ENCODE assay signal across 9 mouse cellular contexts in genomic region chr16:17938821-17939220, GRCm38 (mm10). TPM values are rescaled to one million over a fixed set of nuclear protein-coding genes. Genes with fewer than 3 reads are reported as not detected.
A peak's percentile ranks its signal among the peaks of the same experiment; 100 is the strongest.
DNase-seq lines count a peak whose midpoint lies in the region; ATAC-seq and TF ChIP-seq lines count a peak whose summit lies in the region.
"Had no signal": no experiment of that assay in that cellular context is flagged by ENCODE, and none has a peak within 500 bp of the region (broad histone marks: within the 10 kb centered on the region; RNA-seq: fewer than 3 reads in every experiment).

No protein-coding gene starts in this region.

- intact Hi-C loops in heart, postnatal 36 days (cut with DNase I) = no loop called here
- intact Hi-C loops in left cerebral cortex, postnatal 25 days (cut with DNase I) = loop anchor here (5.0 kb wide), 1 partner anchor 98 kb away; no protein-coding TSS in a partner anchor

- no peak overlapping the region for H3K27ac ChIP-seq in layer of hippocampus, adult 2 months
- no peak overlapping the region for H3K27ac ChIP-seq in embryonic facial prominence, embryonic 11.5 days (replicated peaks; ENCODE audit: low read depth, low read length)
- peak overlapping the region; percentile 29 for H3K27ac ChIP-seq in stomach, embryonic 14.5 days (ENCODE audit: low read length)
- H3K27ac ChIP-seq: embryonic facial prominence, embryonic 12.5 days had no signal

- TF ChIP-seq CTCF in layer of hippocampus, adult 2 months (conservative IDR thresholded peaks at IDR 0.05) = peak; percentile 86

- no peaks in the 10 kb centered on the region for H3K27me3 ChIP-seq in embryonic facial prominence, embryonic 11.5 days (ENCODE audit: control insufficient read depth, insufficient read depth, low read length)
- H3K27me3 ChIP-seq in stomach, embryonic 14.5 days (ENCODE audit: control insufficient read depth, insufficient read depth, low read length) = no peaks in the 10 kb centered on the region

- DNase-seq in layer of hippocampus, adult 2 months (ENCODE audit: low spot score in 2 of 2) = peak in 1 of 2 experiments; percentile 52
- no peak for DNase-seq in layer of hippocampus, adult 8-10 months (ENCODE audit: low spot score in 2 of 2)
- peak; percentile 73 for DNase-seq in adrenal gland, postnatal 25 days
- DNase-seq in embryonic facial prominence, embryonic 11.5 days (ENCODE audit: low spot score) = peak; percentile 73
- peak; percentile 49 to 61 for DNase-seq in heart, postnatal 36 days
- DNase-seq in left cerebral cortex, postnatal 25 days (ENCODE audit: low spot score in 2 of 2) = peak; percentile 40 to 53
- DNase-seq in mesoderm, embryonic 11.5 days (ENCODE audit: low read depth, low spot score) = peak; percentile 69

- ATAC-seq in embryonic facial prominence, embryonic 11.5 days (replicated peaks; ENCODE audit: insufficient number of reproducible peaks, low FRiP score, low TSS enrichment, low read depth) = peak; percentile 76
- ATAC-seq in stomach, embryonic 14.5 days (ENCODE audit: insufficient number of reproducible peaks, insufficient read depth, low FRiP score, low read depth) = peak; percentile 91

- H3K4me2 ChIP-seq in embryonic facial prominence, embryonic 11.5 days (ENCODE audit: low read depth, low read length) = no peak overlapping the region
- H3K4me2 ChIP-seq in stomach, embryonic 14.5 days (replicated peaks; ENCODE audit: low read depth, low read length) = no peak overlapping the region
- H3K4me2 ChIP-seq: embryonic facial prominence, embryonic 12.5 days had no signal

- no peak overlapping the region for H3K4me3 ChIP-seq in layer of hippocampus, adult 2 months
- H3K4me3 ChIP-seq in embryonic facial prominence, embryonic 11.5 days (ENCODE audit: low read depth, low read length) = no peak overlapping the region
- H3K4me3 ChIP-seq in stomach, embryonic 14.5 days (ENCODE audit: low read depth, low read length) = no peak overlapping the region
- H3K4me3 ChIP-seq: embryonic facial prominence, embryonic 12.5 days had no signal

- H3K36me3 ChIP-seq in embryonic facial prominence, embryonic 11.5 days (replicated peaks; ENCODE audit: control insufficient read depth, insufficient read depth, low read depth, low read length) = no peaks in the 10 kb centered on the region
- H3K36me3 ChIP-seq in stomach, embryonic 14.5 days (ENCODE audit: control insufficient read depth, insufficient read depth, low read length) = no peaks in the 10 kb centered on the region
- H3K36me3 ChIP-seq: embryonic facial prominence, embryonic 12.5 days had no signal

- no peak overlapping the region for H3K9ac ChIP-seq in embryonic facial prominence, embryonic 11.5 days (replicated peaks; ENCODE audit: low read length)
- H3K9ac ChIP-seq in stomach, embryonic 14.5 days (replicated peaks; ENCODE audit: low read depth, low read length) = no peak overlapping the region
- H3K9ac ChIP-seq: embryonic facial prominence, embryonic 12.5 days had no signal

- no peaks in the 10 kb centered on the region for H3K9me3 ChIP-seq in embryonic facial prominence, embryonic 11.5 days (replicated peaks; ENCODE audit: control insufficient read depth, low read length)
- no peaks in the 10 kb centered on the region for H3K9me3 ChIP-seq in stomach, embryonic 14.5 days (ENCODE audit: control insufficient read depth, low read depth, low read length)
- H3K9me3 ChIP-seq: embryonic facial prominence, embryonic 12.5 days had no signal

- WGBS in embryonic facial prominence, embryonic 11.5 days = 12% methylated on average over 7 of the region's 7 CpGs
- WGBS in stomach, embryonic 14.5 days = 13% methylated on average over 7 of the region's 7 CpGs

- no peaks in the 10 kb centered on the region for H3K4me1 ChIP-seq in embryonic facial prominence, embryonic 11.5 days (ENCODE audit: control insufficient read depth, insufficient read depth, low read length)
- H3K4me1 ChIP-seq in stomach, embryonic 14.5 days (ENCODE audit: control insufficient read depth, insufficient read depth, low read length) = no peaks in the 10 kb centered on the region
- H3K4me1 ChIP-seq: embryonic facial prominence, embryonic 12.5 days had no signal

RNA-seq across cellular contexts. Expression of gene Slc25a1, which starts 10.8 kb away (rescaled TPM):
- 10 to 100 TPM; 42.2 to 45.6 TPM for total RNA-seq in layer of hippocampus, adult 2 months (2021)
- 10 to 100 TPM; 37.8 to 57.7 (median 47.1) TPM for total RNA-seq in layer of hippocampus, adult 8-10 months (2022)
- total RNA-seq in adrenal gland, postnatal 25 days (2021) = 297 and 308 TPM in 2 replicates
- 66.2 and 69.5 TPM in 2 replicates for polyA plus RNA-seq in embryonic facial prominence, embryonic 11.5 days (2014; fragmentation: Nextera tagmentation; extraction: Ambion mirVana)
- total RNA-seq in heart, postnatal 36 days (2021) = 10 to 100 TPM in 1 of 2 experiments, 1 to 10 TPM in 1; 5.9 to 13.9 TPM
- total RNA-seq in left cerebral cortex, postnatal 25 days (2021) = 10 to 100 TPM; 39.5 to 46.0 TPM
- 93.4 and 96.2 TPM in 2 replicates for polyA plus RNA-seq in stomach, embryonic 14.5 days (2014; fragmentation: Nextera tagmentation; extraction: Ambion mirVana)

RNA-seq across cellular contexts. Expression of gene Gsc2, which starts 24.0 kb away (rescaled TPM):
- not detected for total RNA-seq in layer of hippocampus, adult 2 months (2021)
- total RNA-seq in layer of hippocampus, adult 8-10 months (2022) = not detected
- not detected in 2 replicates for total RNA-seq in adrenal gland, postnatal 25 days (2021)
- polyA plus RNA-seq in embryonic facial prominence, embryonic 11.5 days (2014; fragmentation: Nextera tagmentation; extraction: Ambion mirVana) = 0.24 TPM in 1 of 2 replicates, not detected in the other
- not detected for total RNA-seq in heart, postnatal 36 days (2021)
- total RNA-seq in left cerebral cortex, postnatal 25 days (2021) = not detected
- not detected in 2 replicates for polyA plus RNA-seq in stomach, embryonic 14.5 days (2014; fragmentation: Nextera tagmentation; extraction: Ambion mirVana)
- polyA plus RNA-seq: embryonic facial prominence, embryonic 12.5 days had no signal

RNA-seq across cellular contexts. Expression of gene Ess2, which starts 27.7 kb away (rescaled TPM):
- 10 to 100 TPM; 33.1 to 33.3 TPM for total RNA-seq in layer of hippocampus, adult 2 months (2021)
- total RNA-seq in layer of hippocampus, adult 8-10 months (2022) = 10 to 100 TPM; 28.5 to 33.3 (median 30.7) TPM
- total RNA-seq in adrenal gland, postnatal 25 days (2021) = 19.4 and 21.0 TPM in 2 replicates
- 38.4 and 40.3 TPM in 2 replicates for polyA plus RNA-seq in embryonic facial prominence, embryonic 11.5 days (2014; fragmentation: Nextera tagmentation; extraction: Ambion mirVana)
- 10 to 100 TPM in 1 of 2 experiments, 1 to 10 TPM in 1; 8.7 to 10.6 TPM for total RNA-seq in heart, postnatal 36 days (2021)
- 10 to 100 TPM; 28.7 to 30.1 TPM for total RNA-seq in left cerebral cortex, postnatal 25 days (2021)
- 36.0 and 38.1 TPM in 2 replicates for polyA plus RNA-seq in stomach, embryonic 14.5 days (2014; fragmentation: Nextera tagmentation; extraction: Ambion mirVana)

RNA-seq across cellular contexts. Expression of gene Tssk2, which starts 40.4 kb away (rescaled TPM):
- not detected for total RNA-seq in layer of hippocampus, adult 2 months (2021)
- not detected for total RNA-seq in layer of hippocampus, adult 8-10 months (2022)
- not detected in 2 replicates for total RNA-seq in adrenal gland, postnatal 25 days (2021)
- polyA plus RNA-seq in embryonic facial prominence, embryonic 11.5 days (2014; fragmentation: Nextera tagmentation; extraction: Ambion mirVana) = not detected in 2 replicates
- total RNA-seq in heart, postnatal 36 days (2021) = not detected
- total RNA-seq in left cerebral cortex, postnatal 25 days (2021) = not detected
- not detected in 2 replicates for polyA plus RNA-seq in stomach, embryonic 14.5 days (2014; fragmentation: Nextera tagmentation; extraction: Ambion mirVana)

RNA-seq across cellular contexts. Expression of gene Dgcr2, which starts 40.5 kb away (rescaled TPM):
- total RNA-seq in layer of hippocampus, adult 2 months (2021) = 100 to 1,000 TPM; 104 to 112 TPM
- 100 to 1,000 TPM in 3 of 4 experiments, 10 to 100 TPM in 1; 97.2 to 106 (median 103) TPM for total RNA-seq in layer of hippocampus, adult 8-10 months (2022)
- 67.7 and 73.0 TPM in 2 replicates for total RNA-seq in adrenal gland, postnatal 25 days (2021)
- 68.8 and 76.6 TPM in 2 replicates for polyA plus RNA-seq in embryonic facial prominence, embryonic 11.5 days (2014; fragmentation: Nextera tagmentation; extraction: Ambion mirVana)
- 10 to 100 TPM; 47.3 to 48.6 TPM for total RNA-seq in heart, postnatal 36 days (2021)
- total RNA-seq in left cerebral cortex, postnatal 25 days (2021) = 100 to 1,000 TPM in 1 of 2 experiments, 10 to 100 TPM in 1; 98.0 to 102 TPM
- polyA plus RNA-seq in stomach, embryonic 14.5 days (2014; fragmentation: Nextera tagmentation; extraction: Ambion mirVana) = 92.8 and 93.9 TPM in 2 replicates

Comparison
In these comparisons a context has a peak if more than half of its experiments do, and no peak if none do; other contexts are left out.
1. DNase-seq: peak in adrenal gland, postnatal 25 days (single experiment), embryonic facial prominence, embryonic 11.5 days (single experiment), heart, postnatal 36 days (2 of 2), left cerebral cortex, postnatal 25 days (2 of 2) and mesoderm, embryonic 11.5 days (single experiment); none in layer of hippocampus, adult 8-10 months (0 of 2).